Mouse (Mus musculus): ENCODE measurements around the gene Nav1. TPM values are rescaled to one million over a fixed set of nuclear protein-coding genes. Genes with fewer than 3 reads are reported as not detected.

The Nav1 gene
- polyA plus RNA-seq, 1 experiment from 2014 or later: 3.9 TPM

DNA sequence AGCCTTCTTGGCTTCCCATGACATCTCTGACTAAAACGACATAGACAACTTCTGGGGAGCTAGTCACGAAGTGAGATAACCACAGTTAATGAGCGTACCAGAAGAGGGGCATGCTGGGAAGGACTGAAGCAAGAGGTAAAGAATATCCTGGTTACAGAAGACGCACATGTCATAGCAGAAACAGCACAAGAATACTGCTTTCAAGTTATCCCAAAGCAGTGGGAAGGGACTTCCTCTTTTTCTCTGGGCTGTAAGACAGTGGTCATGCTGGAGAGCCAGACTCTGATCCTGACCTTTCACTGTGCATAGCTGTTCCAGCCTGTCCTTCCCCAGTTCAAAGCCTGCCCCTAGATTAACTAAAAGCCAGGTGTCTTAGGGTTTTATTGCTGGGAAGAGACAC is 26.4 kb upstream of the Nav1 start:
- H3K9ac ChIP-seq (ENCODE audit: low read length): no peak overlapping the region
- 77% methylated on average over 4 of the region's 4 CpGs for WGBS

DNA sequence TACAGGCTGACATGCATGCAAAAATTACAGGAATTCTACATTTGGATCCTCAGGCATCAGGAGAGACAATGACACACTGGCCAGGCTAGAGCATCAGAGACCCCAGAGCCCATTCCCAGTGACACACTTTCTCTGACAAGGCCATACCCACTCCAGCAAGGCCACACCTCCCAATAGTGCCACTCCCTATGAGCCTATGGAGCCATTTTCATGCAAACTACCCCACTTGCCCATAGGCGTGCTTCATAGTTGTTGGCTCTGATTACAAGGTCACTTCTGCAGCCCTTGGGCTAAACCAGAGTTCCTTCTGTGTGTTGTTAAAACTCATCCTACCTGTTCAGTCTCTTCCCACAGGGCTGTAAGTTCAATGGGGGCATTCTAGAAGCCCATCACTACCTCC is 25.1 kb upstream of the Nav1 start:
- ATAC-seq (ENCODE audit: low FRiP score, low TSS enrichment): no peak
- 0 out of 2 replicates have a peak overlapping the region, but pooled peaks have one; percentile 13 for H3K27ac ChIP-seq (replicated peaks)
- no peak overlapping the region for H3K9ac ChIP-seq (ENCODE audit: low read length)

More for the DNA sequence above, 26.4 kb upstream of the Nav1 start:
- no peaks in the 10 kb centered on the region for H3K27me3 ChIP-seq (ENCODE audit: control insufficient read depth, insufficient read depth, low read length)
- H3K27ac ChIP-seq (replicated peaks): no peak overlapping the region
- H3K9me3 ChIP-seq (ENCODE audit: control insufficient read depth, low read length): no peaks in the 10 kb centered on the region
- H3K4me3 ChIP-seq (ENCODE audit: low read depth, low read length): no peak overlapping the region
- DNase-seq (ENCODE audit: low spot score) (no peak), ATAC-seq (ENCODE audit: low FRiP score, low TSS enrichment) (no peak)
- TF ChIP-seq CTCF (IDR thresholded peaks at IDR 0.05; ENCODE audit: low read depth): no peak
- H3K4me1 ChIP-seq (replicated peaks; ENCODE audit: control insufficient read depth, insufficient read depth): no peaks in the 10 kb centered on the region
- H3K4me2 ChIP-seq (replicated peaks; ENCODE audit: low read depth): no peak overlapping the region
- no peaks in the 10 kb centered on the region for H3K36me3 ChIP-seq (ENCODE audit: control insufficient read depth, insufficient read depth, low read length)

DNA sequence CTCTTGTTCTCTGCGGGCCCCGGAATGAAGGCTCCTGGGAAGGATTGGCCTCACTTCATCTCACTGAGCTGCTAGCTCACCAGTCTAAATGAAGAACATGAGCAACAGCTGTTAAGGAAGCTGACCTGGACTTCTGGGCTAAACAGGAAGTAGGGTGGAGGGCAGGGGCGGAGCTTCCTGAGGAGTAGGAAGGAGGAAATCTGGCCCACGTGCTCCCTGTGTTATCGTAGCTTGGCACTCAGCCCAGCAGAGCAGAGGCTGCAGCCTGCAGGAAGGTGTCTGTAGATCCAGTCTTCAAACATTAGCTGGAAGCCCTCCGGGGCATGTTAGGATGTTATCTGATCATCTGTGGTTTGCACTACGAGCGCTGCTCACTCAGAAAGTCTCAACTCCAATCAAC is 24.4 kb upstream of the Nav1 start:
- H3K36me3 ChIP-seq (ENCODE audit: control insufficient read depth, insufficient read depth, low read length): no peaks in the 10 kb centered on the region
- ATAC-seq (ENCODE audit: low FRiP score, low TSS enrichment) (peak; percentile 73), DNase-seq (ENCODE audit: low spot score) (peak; percentile 82)
- H3K9ac ChIP-seq (ENCODE audit: low read length): no peak overlapping the region
- H3K4me2 ChIP-seq (replicated peaks; ENCODE audit: low read depth): no peak overlapping the region
- 27% methylated on average over 8 of the region's 8 CpGs for WGBS
- no peaks in the 10 kb centered on the region for H3K9me3 ChIP-seq (ENCODE audit: control insufficient read depth, low read length)
- no peaks in the 10 kb centered on the region for H3K4me1 ChIP-seq (replicated peaks; ENCODE audit: control insufficient read depth, insufficient read depth)
- H3K27ac ChIP-seq (replicated peaks): peak overlapping the region; percentile 49; the same call in 1 of the 2 replicates
- TF ChIP-seq EP300 (optimal IDR thresholded peaks at IDR 0.05): no peak
- TF ChIP-seq CTCF (IDR thresholded peaks at IDR 0.05; ENCODE audit: low read depth): no peak
- no peak overlapping the region for H3K4me3 ChIP-seq (ENCODE audit: low read depth, low read length)
- no peaks in the 10 kb centered on the region for H3K27me3 ChIP-seq (ENCODE audit: control insufficient read depth, insufficient read depth, low read length)

More for the DNA sequence above, 25.1 kb upstream of the Nav1 start:
- Histone ChIP-seq H3K4me3 (ENCODE audit: low read depth, low read length) (no peak overlapping the region), H3K27me3 (ENCODE audit: control insufficient read depth, insufficient read depth, low read length) (no peaks in the 10 kb centered on the region), H3K9me3 (ENCODE audit: control insufficient read depth, low read length) (no peaks in the 10 kb centered on the region), H3K4me2 (replicated peaks; ENCODE audit: low read depth) (no peak overlapping the region), H3K4me1 (replicated peaks; ENCODE audit: control insufficient read depth, insufficient read depth) (no peaks in the 10 kb centered on the region), H3K36me3 (ENCODE audit: control insufficient read depth, insufficient read depth, low read length) (no peaks in the 10 kb centered on the region)
- no peak for DNase-seq (ENCODE audit: low spot score)
- 82% methylated on average over 1 of the region's 1 CpGs for WGBS
- TF ChIP-seq EP300 (optimal IDR thresholded peaks at IDR 0.05): no peak
- no peak for TF ChIP-seq CTCF (IDR thresholded peaks at IDR 0.05; ENCODE audit: low read depth)

DNA sequence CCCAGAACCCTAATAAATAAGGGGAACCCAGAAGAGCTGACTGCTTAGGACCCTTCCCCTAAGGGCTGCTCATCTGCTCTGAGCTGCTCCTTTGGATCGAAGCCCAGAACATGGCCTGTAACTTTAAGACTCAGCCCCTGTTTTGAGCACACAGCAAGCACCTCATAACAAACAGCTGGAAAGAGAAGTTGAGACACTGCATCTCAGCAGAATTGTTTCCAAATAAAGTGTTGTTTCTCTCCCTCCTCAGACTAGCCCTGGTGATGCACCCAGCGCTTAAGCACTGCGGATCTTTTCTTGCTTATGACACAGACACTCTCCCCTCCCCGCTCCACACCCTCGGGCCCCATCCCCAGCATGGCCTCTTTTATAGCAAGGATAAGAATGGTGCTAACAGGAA is 22.8 kb upstream of the Nav1 start:
- Histone ChIP-seq H3K36me3 (ENCODE audit: control insufficient read depth, insufficient read depth, low read length) (no peaks in the 10 kb centered on the region), H3K4me1 (replicated peaks; ENCODE audit: control insufficient read depth, insufficient read depth) (no peaks in the 10 kb centered on the region), H3K4me3 (ENCODE audit: low read depth, low read length) (no peak overlapping the region), H3K27me3 (ENCODE audit: control insufficient read depth, insufficient read depth, low read length) (no peaks in the 10 kb centered on the region), H3K4me2 (replicated peaks; ENCODE audit: low read depth) (no peak overlapping the region), H3K9me3 (ENCODE audit: control insufficient read depth, low read length) (no peaks in the 10 kb centered on the region), H3K27ac (replicated peaks) (no peak overlapping the region), H3K9ac (ENCODE audit: low read length) (no peak overlapping the region)
- DNase-seq (ENCODE audit: low spot score) (no peak), ATAC-seq (ENCODE audit: low FRiP score, low TSS enrichment) (no peak)
- TF ChIP-seq EP300 (optimal IDR thresholded peaks at IDR 0.05) (no peak), CTCF (IDR thresholded peaks at IDR 0.05; ENCODE audit: low read depth) (no peak)
- 76% methylated on average over 5 of the region's 5 CpGs for WGBS

DNA sequence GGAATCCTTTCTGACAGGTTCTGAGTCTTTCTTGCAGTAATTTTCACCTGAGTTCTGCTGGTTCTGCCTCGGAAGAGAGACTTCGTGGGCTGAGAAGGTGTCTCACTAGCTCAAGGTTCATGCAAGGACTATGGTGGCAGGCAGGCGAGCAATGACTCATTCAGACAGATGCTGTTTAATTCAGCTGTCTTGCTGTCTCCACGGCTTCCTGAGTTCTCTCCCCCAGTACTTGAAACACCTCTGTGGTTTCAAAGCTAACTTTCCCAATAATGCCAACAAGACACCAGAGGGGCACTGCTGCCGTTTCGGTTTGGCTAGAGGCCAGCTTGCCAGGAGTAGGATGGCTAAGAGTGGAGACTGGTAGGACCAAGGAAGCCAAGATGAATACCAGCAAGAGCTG is 19.1 kb upstream of the Nav1 start:
- Histone ChIP-seq H3K9ac (ENCODE audit: low read length) (no peak overlapping the region), H3K4me1 (replicated peaks; ENCODE audit: control insufficient read depth, insufficient read depth) (no peaks in the 10 kb centered on the region), H3K9me3 (ENCODE audit: control insufficient read depth, low read length) (no peaks in the 10 kb centered on the region), H3K4me2 (replicated peaks; ENCODE audit: low read depth) (no peak overlapping the region), H3K36me3 (ENCODE audit: control insufficient read depth, insufficient read depth, low read length) (no peaks in the 10 kb centered on the region), H3K27me3 (ENCODE audit: control insufficient read depth, insufficient read depth, low read length) (no peaks in the 10 kb centered on the region), H3K4me3 (ENCODE audit: low read depth, low read length) (no peak overlapping the region), H3K27ac (replicated peaks) (no peak overlapping the region)
- WGBS: 79% methylated on average over 6 of the region's 6 CpGs
- DNase-seq (ENCODE audit: low spot score) (no peak), ATAC-seq (ENCODE audit: low FRiP score, low TSS enrichment) (no peak)
- no peak for TF ChIP-seq EP300 (optimal IDR thresholded peaks at IDR 0.05)
- no peak for TF ChIP-seq CTCF (IDR thresholded peaks at IDR 0.05; ENCODE audit: low read depth)

DNA sequence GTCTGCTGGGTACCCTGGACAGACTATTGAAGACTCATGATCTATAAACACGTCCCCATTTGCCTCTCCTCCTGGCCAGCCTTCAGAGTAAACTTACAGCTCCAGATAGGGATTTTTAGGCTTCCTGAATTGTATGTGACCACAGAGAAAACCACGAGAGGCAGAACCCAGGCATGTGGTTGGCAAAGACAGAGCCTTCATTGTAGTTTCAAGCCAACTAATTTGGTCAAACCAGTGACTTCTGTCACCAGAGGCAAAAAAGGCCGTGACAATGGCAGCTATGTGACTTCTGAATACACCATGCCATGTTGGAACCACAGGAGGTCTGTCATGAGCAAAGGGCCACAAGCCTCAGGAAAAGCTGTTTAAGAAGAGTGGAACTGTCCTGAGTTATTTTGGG is 18.6 kb upstream of the Nav1 start:
- no peak overlapping the region for H3K27ac ChIP-seq (replicated peaks)
- no peaks in the 10 kb centered on the region for H3K36me3 ChIP-seq (ENCODE audit: control insufficient read depth, insufficient read depth, low read length)
- H3K4me2 ChIP-seq (replicated peaks; ENCODE audit: low read depth): no peak overlapping the region
- 78% methylated on average over 3 of the region's 3 CpGs for WGBS
- no peaks in the 10 kb centered on the region for H3K27me3 ChIP-seq (ENCODE audit: control insufficient read depth, insufficient read depth, low read length)
- no peaks in the 10 kb centered on the region for H3K4me1 ChIP-seq (replicated peaks; ENCODE audit: control insufficient read depth, insufficient read depth)
- no peak for ATAC-seq (ENCODE audit: low FRiP score, low TSS enrichment)
- DNase-seq (ENCODE audit: low spot score): no peak
- H3K9ac ChIP-seq (ENCODE audit: low read length): no peak overlapping the region
- H3K4me3 ChIP-seq (ENCODE audit: low read depth, low read length): no peak overlapping the region
- no peaks in the 10 kb centered on the region for H3K9me3 ChIP-seq (ENCODE audit: control insufficient read depth, low read length)
- no peak for TF ChIP-seq CTCF (IDR thresholded peaks at IDR 0.05; ENCODE audit: low read depth)
- no peak for TF ChIP-seq EP300 (optimal IDR thresholded peaks at IDR 0.05)

Measured in stomach, postnatal 0 days (tissue).